Mouse (Mus musculus): Measurements from ENCODE around the gene Dapk3. TPM values are rescaled to one million over a fixed set of nuclear protein-coding genes. Genes with fewer than 3 reads are reported as not detected.

Dapk3 gene
- 46.5 and 52.0 TPM in 2 replicates for polyA plus RNA-seq (2016; fragmentation: Nextera tagmentation; extraction: Ambion mirVana)

- WGBS = 4% methylated on average over 53 of the region's 53 CpGs
- Histone ChIP-seq H3K4me1 (peaks cover 46% of the 10 kb centered on the region), H3K36me3 (peaks cover 86% of the 10 kb centered on the region)
These were observed at the start of gene Dapk3 for GRCm38 (mm10) chr10:81182336-81183333. Dapk3 (plus strand) TSS chr10:81183005.

GRCm38 (mm10) chr10:81134181-81134587, 48.6 kb upstream of the Dapk3 start:
- under 1% methylated on average over 16 of the region's 16 CpGs for WGBS
- Histone ChIP-seq H3K4me3 (peak overlapping the region; percentile 91), H3K4me1 (peaks cover 50% of the 10 kb centered on the region)

More at GRCm38 (mm10) chr10:81182336-81183333, at the start of gene Dapk3:
- Histone ChIP-seq H3K27ac (peak within 1 kb of the TSS; percentile 85), H3K4me3 (peak within 1 kb of the TSS; percentile 70), H3K9me3 (replicated peaks) (no peaks in the 10 kb centered on the region), H3K27me3 (ENCODE audit: low read depth, poor library complexity, severe bottlenecking) (no peaks in the 10 kb centered on the region)
- peak; percentile 97 for DNase-seq (ENCODE audit: low spot score)

GRCm38 (mm10) chr10:81134966-81135681, 47.7 kb upstream of the Dapk3 start, which contains the start of gene Zbtb7a:
Zbtb7a (plus strand) TSS chr10:81135220.
- Histone ChIP-seq H3K27me3 (ENCODE audit: low read depth, poor library complexity, severe bottlenecking) (peaks cover 45% of the 10 kb centered on the region), H3K4me1 (peaks cover 52% of the 10 kb centered on the region)

More at GRCm38 (mm10) chr10:81134181-81134587, 48.6 kb upstream of the Dapk3 start:
- Histone ChIP-seq H3K27ac (no peak overlapping the region; the same call in 1 of the 2 replicates), H3K9me3 (replicated peaks) (no peaks in the 10 kb centered on the region), H3K36me3 (no peaks in the 10 kb centered on the region), H3K27me3 (ENCODE audit: low read depth, poor library complexity, severe bottlenecking) (peaks cover 55% of the 10 kb centered on the region)
- DNase-seq (ENCODE audit: low spot score) = no peak

GRCm38 (mm10) chr10:81135831-81136705, 46.7 kb upstream of the Dapk3 start:
- peaks cover 8% of the 10 kb centered on the region; the same call in 1 of the 2 replicates for H3K36me3 ChIP-seq
- peaks cover 36% of the 10 kb centered on the region for H3K27me3 ChIP-seq (ENCODE audit: low read depth, poor library complexity, severe bottlenecking)
- H3K27ac ChIP-seq = peak overlapping the region; percentile 98
- peak overlapping the region; percentile 91 for H3K4me3 ChIP-seq
- DNase-seq (ENCODE audit: low spot score) = peak; percentile 81
- no peaks in the 10 kb centered on the region for H3K9me3 ChIP-seq (replicated peaks)
- WGBS = 1% methylated on average over 75 of the region's 86 CpGs
- peaks cover 61% of the 10 kb centered on the region for H3K4me1 ChIP-seq

More at GRCm38 (mm10) chr10:81134966-81135681, 47.7 kb upstream of the Dapk3 start, which contains the start of gene Zbtb7a:
- no peaks in the 10 kb centered on the region for H3K9me3 ChIP-seq (replicated peaks)
- peak; percentile 73 for DNase-seq (ENCODE audit: low spot score)
- 0 out of 2 replicates have a peak, but pooled peaks cover 5% of the 10 kb centered on the region for H3K36me3 ChIP-seq
- WGBS = 1% methylated on average over 41 of the region's 41 CpGs
- H3K4me3 ChIP-seq = peak within 1 kb of the TSS; percentile 91
- H3K27ac ChIP-seq = peak within 1 kb of the TSS; percentile 98

- DNase-seq (ENCODE audit: low spot score) = peak; percentile 88
- Histone ChIP-seq H3K27ac (peak overlapping the region; percentile 98), H3K27me3 (ENCODE audit: low read depth, poor library complexity, severe bottlenecking) (peaks cover 34% of the 10 kb centered on the region), H3K4me3 (peak overlapping the region; percentile 91), H3K36me3 (peaks cover 13% of the 10 kb centered on the region), H3K4me1 (peaks cover 68% of the 10 kb centered on the region), H3K9me3 (replicated peaks) (no peaks in the 10 kb centered on the region)
- WGBS = under 1% methylated on average over 48 of the region's 50 CpGs
These were observed 46.0 kb upstream of the Dapk3 start for GRCm38 (mm10) chr10:81136706-81137231.

- under 1% methylated on average over 88 of the region's 89 CpGs for WGBS
- peaks cover 34% of the 10 kb centered on the region for H3K27me3 ChIP-seq (ENCODE audit: low read depth, poor library complexity, severe bottlenecking)
- H3K27ac ChIP-seq = peak overlapping the region; percentile 98
- H3K4me1 ChIP-seq = peaks cover 75% of the 10 kb centered on the region
- H3K36me3 ChIP-seq = peaks cover 20% of the 10 kb centered on the region
- H3K9me3 ChIP-seq (replicated peaks) = no peaks in the 10 kb centered on the region
- DNase-seq (ENCODE audit: low spot score) = peak; percentile 100
- peak overlapping the region; percentile 91 for H3K4me3 ChIP-seq
These were observed 45.3 kb upstream of the Dapk3 start for GRCm38 (mm10) chr10:81137252-81138130.

- Histone ChIP-seq H3K9me3 (replicated peaks) (no peaks in the 10 kb centered on the region), H3K27ac (peak overlapping the region; percentile 98), H3K4me3 (peak overlapping the region; percentile 91), H3K4me1 (peaks cover 83% of the 10 kb centered on the region), H3K36me3 (peaks cover 28% of the 10 kb centered on the region), H3K27me3 (ENCODE audit: low read depth, poor library complexity, severe bottlenecking) (peaks cover 28% of the 10 kb centered on the region)
- WGBS = 1% methylated on average over 23 of the region's 24 CpGs
- DNase-seq (ENCODE audit: low spot score) = peak; percentile 57
These were observed 44.5 kb upstream of the Dapk3 start for GRCm38 (mm10) chr10:81138131-81138782.

- Histone ChIP-seq H3K36me3 (peaks cover 35% of the 10 kb centered on the region), H3K9me3 (replicated peaks) (no peaks in the 10 kb centered on the region), H3K27me3 (ENCODE audit: low read depth, poor library complexity, severe bottlenecking) (peaks cover 21% of the 10 kb centered on the region), H3K4me1 (peaks cover 83% of the 10 kb centered on the region), H3K4me3 (peak overlapping the region; percentile 91), H3K27ac (peak overlapping the region; percentile 98)
- WGBS = 60% methylated on average over 11 of the region's 11 CpGs
- DNase-seq (ENCODE audit: low spot score) = no peak
These were observed 43.8 kb upstream of the Dapk3 start for GRCm38 (mm10) chr10:81138821-81139528.

GRCm38 (mm10) chr10:81139529-81139846, 43.3 kb upstream of the Dapk3 start:
- 79% methylated on average over 4 of the region's 4 CpGs for WGBS

GRCm38 (mm10) chr10:81140005-81140404, 42.8 kb upstream of the Dapk3 start:
- Histone ChIP-seq H3K27ac (peak overlapping the region; percentile 38), H3K27me3 (ENCODE audit: low read depth, poor library complexity, severe bottlenecking) (peaks cover 11% of the 10 kb centered on the region), H3K36me3 (peaks cover 46% of the 10 kb centered on the region), H3K9me3 (replicated peaks) (no peaks in the 10 kb centered on the region), H3K4me3 (peak overlapping the region; percentile 91), H3K4me1 (peaks cover 77% of the 10 kb centered on the region)
- WGBS = 65% methylated on average over 8 of the region's 8 CpGs
- no peak for DNase-seq (ENCODE audit: low spot score)

More at GRCm38 (mm10) chr10:81139529-81139846, 43.3 kb upstream of the Dapk3 start:
- peaks cover 40% of the 10 kb centered on the region for H3K36me3 ChIP-seq
- DNase-seq (ENCODE audit: low spot score) = no peak
- peaks cover 80% of the 10 kb centered on the region for H3K4me1 ChIP-seq
- peak overlapping the region; percentile 91 for H3K4me3 ChIP-seq
- peaks cover 16% of the 10 kb centered on the region for H3K27me3 ChIP-seq (ENCODE audit: low read depth, poor library complexity, severe bottlenecking)
- H3K9me3 ChIP-seq (replicated peaks) = no peaks in the 10 kb centered on the region
- H3K27ac ChIP-seq = peak overlapping the region; percentile 38; the same call in 1 of the 2 replicates

Data from limb, embryonic 10.5 days (tissue).